Mouse (Mus musculus) CD8-positive naive resting alpha-beta T cell, adult 2 months (primary cell): ENCODE results near the gene Gpi1.
A peak's percentile ranks its signal among the peaks of the same experiment; 100 is the strongest.
"Not testable (repeated sequence)": the region's sequence is repeated elsewhere in the genome, so short reads cannot be mapped to it uniquely, and the experiment has no call there.

Source experiments
- DNase-seq, 2 experiments: peaks; one replicate each; pipeline ENCODE4 v3.0.0; 2022; ENCODE audit warnings: low read depth in 2 of 2, low spot score in 2 of 2

Gpi1 gene

DNA sequence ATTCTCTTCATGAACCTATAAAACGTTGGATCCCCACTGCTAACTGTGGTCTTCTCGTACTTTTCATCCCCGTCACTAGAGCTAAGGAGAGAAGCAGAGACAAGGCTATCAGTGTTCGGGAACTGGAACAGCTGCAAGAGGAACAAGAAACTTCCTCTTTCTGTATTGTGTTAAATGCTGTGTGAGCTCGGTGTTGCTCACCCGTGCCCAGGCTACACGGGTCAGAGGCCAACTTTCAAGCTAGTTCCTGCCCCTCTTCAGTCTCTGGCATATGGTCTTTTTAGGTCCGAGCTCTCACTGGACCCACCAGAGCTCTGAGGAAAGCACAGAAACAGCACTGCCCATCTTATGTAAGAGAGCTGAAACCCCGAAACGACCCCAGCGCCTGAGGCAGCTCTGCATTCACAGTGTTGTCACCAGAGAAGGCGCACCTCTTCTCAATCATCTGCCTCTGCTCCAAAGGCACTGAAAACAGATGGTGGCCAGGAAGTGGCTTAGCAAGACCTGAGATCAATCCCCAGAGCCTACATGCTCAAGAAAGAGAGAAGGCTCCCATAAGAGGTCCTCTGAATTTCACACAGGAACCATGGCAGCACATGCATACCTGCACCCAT, 40.7 kb downstream of the Gpi1 start:
- DNase-seq = no peak

DNA sequence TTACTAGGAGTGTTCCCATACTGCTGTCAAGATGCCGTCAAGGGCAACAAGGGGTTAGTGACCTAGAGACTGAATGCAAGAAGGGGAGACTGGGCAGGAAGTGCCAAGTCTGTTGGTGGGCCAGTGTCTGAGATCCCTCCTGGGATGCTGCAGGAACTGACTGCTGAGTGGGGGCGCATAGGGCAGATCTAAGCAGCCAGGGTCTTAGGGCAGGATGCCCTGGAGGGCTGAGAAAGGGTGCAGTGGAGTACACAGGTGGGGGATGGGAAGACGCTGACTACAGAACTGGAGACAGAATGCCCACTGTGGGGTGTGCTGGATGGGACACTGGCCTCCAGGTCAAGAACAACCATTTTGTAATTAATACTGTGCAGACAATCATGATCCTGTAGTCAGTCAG, 46.3 kb downstream of the Gpi1 start:
- DNase-seq = no peak

DNA sequence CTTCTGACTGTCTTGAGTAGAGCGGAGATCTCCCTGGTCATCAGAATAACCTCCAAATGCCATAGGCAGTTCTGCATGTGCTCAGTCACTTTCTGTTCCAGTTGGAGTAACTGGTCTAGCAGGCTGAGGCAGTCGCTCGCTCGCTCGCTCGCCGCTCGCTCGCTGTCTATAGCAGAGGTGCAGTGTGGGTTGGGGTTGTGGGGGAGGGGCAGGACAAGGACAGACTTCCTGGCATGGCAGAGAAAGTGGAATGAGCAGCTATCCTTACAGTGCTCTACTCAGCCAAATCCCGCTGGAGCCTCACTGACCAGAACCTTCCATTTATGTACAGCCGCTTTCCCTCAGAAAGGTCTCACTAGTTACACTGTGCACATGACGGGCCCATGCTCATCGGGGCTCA, 46.8 kb downstream of the Gpi1 start:
- no peak for DNase-seq

DNA sequence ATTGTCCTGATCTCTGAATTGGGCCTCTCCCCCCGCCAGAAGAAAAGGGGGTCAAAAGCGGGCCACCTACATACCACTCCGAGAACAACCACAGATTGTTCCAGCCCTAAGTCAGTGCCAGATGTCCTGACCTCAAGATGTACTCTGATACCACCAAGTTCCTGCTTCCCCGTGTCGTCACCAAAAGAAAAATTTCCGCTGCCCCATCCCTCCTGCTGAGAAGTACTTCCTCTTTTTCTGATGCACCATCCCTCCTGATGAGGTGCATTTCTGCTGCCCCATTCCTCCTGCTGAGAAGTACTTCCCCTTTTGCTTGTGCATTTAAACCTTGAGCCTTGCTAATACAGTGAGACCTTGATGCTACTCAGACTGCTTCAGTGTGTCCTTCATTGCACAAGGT, 53.9 kb downstream of the Gpi1 start:
- not testable (repeated sequence) for DNase-seq

DNA sequence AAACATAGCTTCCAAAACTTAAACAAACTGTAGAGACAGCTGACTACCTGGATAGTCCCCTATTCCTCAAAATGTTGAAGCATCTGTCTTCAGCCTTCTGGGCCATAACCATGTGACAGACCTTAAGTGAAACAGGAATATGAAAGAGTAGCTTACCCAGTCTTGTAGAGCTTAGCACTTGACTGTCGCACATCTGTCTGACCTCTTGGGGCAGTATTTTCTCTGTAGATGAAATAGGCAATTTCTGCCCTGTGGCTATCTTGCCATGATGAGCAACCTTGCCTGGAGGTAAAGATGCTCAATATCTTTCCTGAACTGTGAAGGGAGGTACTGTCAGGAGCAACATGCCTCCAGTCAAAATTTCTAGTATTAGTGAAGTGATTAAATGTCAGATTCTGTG, 57.9 kb downstream of the Gpi1 start:
- no peak for DNase-seq

DNA sequence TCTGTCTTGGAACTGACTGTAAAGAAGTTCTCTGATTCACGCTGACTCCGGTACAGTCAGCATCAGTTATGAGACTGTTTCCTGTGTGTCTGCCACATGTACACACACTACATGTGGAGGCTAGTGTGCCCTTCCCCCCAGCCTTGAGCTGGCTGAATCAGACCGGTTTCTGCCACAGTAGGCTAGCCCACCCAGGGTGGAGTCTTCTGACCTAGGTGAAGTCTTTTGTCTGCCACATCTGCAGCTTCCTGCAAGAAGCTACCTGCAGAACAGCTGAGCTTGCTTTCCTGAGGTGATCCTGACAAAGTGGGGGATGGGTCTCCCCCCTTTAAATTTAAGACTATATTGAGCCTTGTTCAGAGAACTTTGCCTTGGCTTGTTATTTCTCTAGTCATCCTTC, 60.7 kb downstream of the Gpi1 start, which contains the start of gene Uba2:
TSS of gene Uba2 (minus strand) at position 146 of the 400 bp plus-strand sequence.
- DNase-seq = no peak

DNA sequence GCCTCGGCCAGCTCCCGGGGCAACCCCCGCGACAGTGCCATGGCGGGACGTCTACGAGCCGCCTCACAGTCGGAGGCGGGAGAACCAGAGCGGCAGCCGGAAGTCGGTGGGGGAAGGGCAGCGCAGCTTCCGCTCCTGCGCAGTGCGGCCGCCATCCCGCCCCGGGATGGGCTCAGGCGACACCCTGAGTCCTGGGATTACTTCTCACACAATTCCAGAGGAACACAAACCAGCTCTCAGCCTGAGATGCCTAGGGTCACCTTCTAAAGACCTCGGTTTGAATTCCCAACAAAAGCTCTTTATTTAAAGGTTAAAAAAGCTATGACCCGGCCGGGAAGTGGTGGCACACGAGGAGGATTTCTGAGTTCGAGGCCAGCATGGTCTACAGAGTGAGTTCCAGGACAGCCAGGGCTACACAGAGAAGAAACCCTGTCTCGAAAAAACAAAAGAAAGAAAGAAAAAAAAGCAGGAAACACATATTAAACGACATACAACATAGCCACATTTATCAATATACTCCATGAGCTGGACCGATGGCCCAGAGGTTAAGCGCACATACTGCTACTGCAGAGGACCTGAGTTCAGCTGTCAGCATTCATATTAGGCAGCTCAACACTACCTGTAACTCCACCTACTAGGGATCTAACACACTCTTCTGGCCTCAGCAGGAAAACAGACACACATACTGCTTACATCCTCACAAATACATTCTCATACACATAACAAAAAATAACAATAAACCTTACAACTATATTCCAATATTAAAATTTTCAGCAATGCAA, 61.5 kb downstream of the Gpi1 start:
- peak; percentile 79 to 88 for DNase-seq

DNA sequence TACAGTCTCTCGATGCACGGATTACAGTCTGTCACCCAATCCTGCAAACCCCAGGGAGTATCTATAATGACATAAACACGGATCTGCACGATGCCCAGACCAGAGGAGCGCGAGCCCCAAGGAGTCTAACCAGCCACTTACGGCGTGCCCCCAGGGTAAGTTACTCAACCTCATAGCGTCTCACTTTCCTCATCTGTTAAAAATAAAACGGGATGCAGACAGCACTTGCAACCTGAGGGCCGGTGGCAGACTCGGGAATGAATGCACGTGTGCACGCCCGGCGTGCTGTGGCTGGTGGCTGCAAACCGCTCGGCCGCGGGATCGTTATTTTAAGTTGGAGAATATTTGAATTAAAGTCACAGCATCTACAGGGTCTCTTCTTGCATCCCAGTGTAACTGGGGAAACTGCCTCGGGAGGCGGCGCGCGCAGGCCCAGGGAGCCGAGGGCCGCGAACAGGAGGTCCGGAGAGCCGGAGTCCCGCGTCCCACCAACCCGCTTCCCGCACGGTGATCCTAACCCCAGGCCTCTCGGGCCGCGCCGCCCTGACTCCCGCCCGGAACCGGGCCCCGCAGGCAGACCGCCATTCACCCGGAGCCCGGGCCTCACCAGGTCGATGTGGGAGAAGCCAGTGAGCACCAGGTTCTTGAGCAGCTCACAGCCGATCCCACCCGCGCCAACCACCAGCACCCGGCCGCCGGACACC, 62.2 kb downstream of the Gpi1 start:
- DNase-seq = no peak

DNA sequence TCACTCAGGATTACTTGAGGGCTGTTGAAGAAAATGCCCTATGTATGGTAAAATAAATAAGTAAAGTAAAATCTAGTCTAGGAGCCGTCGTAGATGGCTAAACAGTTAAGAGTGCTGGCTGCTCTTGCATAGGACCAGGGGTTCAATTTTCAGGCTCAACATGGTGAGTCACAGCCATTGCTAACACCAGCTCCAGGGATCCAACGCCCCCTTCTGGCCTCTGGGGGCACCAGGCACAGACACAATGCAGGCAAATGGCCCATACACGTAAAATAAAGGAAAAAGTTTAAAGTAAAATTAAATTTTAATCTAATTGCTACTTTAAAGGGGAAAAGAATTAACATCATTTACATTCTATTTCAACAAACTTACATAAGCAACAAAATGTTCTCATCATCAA, 63.3 kb downstream of the Gpi1 start:
- DNase-seq = peak in 1 of 2 experiments; percentile 37

DNA sequence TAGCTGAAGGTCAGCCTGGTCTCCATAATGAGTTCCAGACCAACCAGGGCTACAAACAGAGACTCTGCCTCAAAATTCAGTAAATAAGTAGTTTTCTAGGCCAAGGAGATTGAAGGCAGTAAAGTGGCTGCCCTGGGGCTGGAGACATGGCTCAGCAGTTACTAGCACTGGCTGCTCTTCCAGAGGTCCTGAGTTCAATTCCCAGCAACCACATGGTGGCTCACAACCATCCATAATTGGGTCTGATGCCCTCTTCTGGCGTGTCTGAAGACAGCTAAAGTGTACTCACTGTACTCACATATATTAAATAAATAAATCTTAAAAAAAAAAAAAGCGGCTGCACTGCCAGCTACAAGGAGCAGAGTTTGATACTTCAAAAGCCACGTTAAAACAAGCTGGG, 64.1 kb downstream of the Gpi1 start:
- no peak for DNase-seq

DNA sequence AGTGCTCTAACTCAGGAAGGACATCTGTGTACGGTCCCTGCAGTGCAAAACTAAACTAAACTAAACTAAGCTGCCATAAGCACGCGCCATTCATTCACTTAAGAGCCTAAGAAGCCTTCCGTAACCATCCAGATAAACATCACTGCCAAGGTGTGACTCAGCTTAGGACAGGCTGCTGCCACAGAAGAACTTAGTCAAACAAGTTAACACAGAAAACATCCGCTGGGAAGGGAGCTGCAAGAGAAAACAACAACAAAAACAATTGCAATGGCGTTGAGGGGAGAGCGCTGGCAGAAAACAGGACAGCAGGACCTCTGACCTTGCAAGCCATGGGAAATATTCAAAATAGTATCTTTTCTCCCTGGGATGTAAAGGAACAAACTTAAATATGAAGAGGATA, 65.5 kb downstream of the Gpi1 start:
- DNase-seq = no peak

DNA sequence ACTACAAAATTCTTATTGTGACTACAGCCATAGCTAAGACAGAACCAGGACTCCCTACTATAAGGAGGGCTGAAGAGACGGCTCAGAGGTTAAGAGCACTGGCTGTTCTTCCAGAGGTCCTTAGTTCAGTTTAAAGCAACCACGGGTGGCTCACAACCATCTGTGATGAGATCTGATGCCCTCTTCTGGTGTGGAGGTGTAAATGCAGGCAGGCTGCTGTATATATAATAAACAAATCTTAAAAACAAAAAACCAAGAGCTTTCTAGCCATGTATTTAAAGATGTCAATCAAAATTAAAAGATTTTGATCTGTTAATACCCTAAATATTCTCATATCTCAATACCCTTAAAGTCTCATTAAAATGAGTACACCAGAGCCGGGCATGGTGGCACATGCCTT, 71.0 kb downstream of the Gpi1 start:
- DNase-seq = no peak

DNA sequence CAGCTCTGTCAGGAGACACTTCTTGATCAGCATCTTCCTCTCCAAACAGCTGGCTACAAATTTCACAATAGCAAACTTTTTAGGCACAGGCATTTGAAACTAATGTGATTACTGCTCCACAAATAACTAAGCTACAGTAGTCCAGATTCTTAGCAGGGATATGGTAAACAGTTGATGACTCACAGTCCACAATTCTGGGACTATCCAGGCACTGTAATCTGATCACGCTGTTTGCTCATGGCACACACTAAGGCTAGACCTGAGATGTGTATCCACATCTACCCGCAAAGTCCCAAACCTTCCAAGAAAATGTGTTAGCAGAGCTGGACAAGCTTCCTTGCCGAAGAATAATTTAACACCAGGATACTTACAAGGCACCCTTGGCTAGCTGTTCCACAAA, 72.1 kb downstream of the Gpi1 start:
- DNase-seq = no peak
